Mouse (Mus musculus): Measurements from ENCODE around the gene Rbm31y.
"Not testable (repeated sequence)": the region's sequence is repeated elsewhere in the genome, so short reads cannot be mapped to it uniquely, and the experiment has no call there.

Rbm31y gene

GRCm38 (mm10) chrY:17400461-17400860 is at the start of gene Rbm31y:
TSS of gene Rbm31y (plus strand) at chrY:17400761.
- not testable (repeated sequence) for DNase-seq
